Mouse (Mus musculus) testis, adult 2 months (tissue): ENCODE results near the gene Ift122.

ENCODE experiments used
- CTCF ChIP-seq: fragments of 200-500 bp; IDR thresholded peaks from 2 replicates; pipeline ENCODE4 v1.5.1; 2012; ENCODE audit warnings: low read depth, mild to moderate bottlenecking, inconsistent platforms, low read length, moderate library complexity; ENCODE audit not compliant: control insufficient read depth, insufficient read depth, insufficient replicate concordance
- POLR2A ChIP-seq: fragments of 200-500 bp; IDR thresholded peaks from 2 replicates; pipeline ENCODE4 v1.6.1; 2012; ENCODE audit warnings: low read depth, mild to moderate bottlenecking, inconsistent platforms, low read length, moderate library complexity; ENCODE audit not compliant: control insufficient read depth

DNA sequence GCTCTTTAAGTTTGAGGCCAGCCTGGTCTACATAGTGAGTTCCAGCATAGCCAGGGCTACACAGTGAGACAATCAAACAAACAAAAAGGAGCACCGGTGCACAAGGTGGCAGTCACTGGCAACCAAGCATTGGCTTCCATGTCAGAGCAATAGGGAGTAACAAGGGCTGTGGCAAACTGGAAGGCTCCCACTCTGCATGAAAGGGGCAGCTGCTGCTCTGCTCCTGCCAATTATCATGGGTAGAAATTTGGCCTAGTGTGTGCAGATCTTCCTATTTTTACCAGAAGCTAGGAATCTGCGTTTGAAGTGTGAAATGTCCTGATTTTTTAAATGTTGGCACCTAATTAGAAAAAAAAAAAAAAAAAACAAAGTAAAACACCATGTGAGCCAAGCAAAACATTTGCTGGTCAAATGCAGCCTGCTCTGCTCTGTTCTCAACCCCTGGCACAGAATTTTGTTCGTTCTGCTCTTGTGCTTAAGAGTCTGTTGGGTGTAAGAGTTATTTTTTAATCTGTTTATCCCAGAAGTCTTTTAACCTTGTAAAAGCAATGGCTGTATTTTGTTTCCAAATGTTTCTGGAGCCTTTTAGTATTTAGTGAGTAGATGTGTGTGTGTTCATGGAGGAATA is 2.6 kb downstream of the Ift122 start:
- TF ChIP-seq POLR2A, result no peak
- no peak for TF ChIP-seq CTCF
